Mouse (Mus musculus): Measurements from ENCODE around the gene Cacng2.
"Not testable (repeated sequence)": the region's sequence is repeated elsewhere in the genome, so short reads cannot be mapped to it uniquely, and the experiment has no call there.

Gene Cacng2

DNA sequence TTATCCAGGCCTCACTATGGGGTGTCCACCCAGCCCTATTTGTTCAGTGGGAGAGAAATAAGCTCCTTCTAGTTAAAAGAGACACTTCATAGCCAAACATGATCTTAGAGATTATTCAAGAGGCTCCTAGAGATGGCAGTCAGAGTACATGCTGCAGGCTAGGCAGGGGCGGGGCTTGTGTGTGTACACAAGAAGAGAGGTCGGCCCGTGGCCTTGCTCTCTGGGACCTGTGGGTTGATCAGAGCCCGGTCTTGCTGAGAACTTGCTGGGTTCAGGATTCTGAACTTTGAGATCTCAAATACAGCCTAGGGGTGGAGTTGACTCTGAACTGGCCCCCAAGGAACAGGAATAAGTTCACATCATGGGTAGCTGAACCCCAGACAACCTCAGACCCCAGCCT is 95.6 kb downstream of the Cacng2 start:
- DNase-seq (ENCODE audit: low read depth in 1 of 2, low spot score in 2 of 2), result no peak

DNA sequence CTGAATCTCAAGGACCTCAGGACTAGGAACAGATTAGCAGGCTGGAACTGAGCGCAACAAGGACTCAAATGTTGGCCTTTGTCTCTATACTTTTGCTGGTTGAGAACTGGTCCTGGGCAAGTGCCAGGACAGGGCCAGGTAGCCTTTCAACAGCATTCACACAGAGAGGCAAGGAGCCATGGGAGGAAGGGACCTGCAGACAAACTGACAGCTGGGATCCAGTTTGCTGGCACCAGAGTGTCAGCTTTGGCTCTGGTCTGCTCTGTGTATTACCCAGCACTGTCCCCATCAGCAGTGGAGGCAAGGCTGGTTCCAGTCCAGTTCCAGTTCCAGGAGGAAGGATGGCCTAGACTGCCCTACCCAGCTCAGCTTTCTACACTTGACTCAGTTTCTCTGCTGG is 105.8 kb downstream of the Cacng2 start:
- no peak for DNase-seq (ENCODE audit: low read depth in 1 of 2, low spot score in 2 of 2)

- DNase-seq (ENCODE audit: low read depth in 1 of 2, low spot score in 2 of 2), result not testable (repeated sequence)
Observed at GRCm38 (mm10) chr15:78008206-78008605, 111.6 kb downstream of the Cacng2 start.

- DNase-seq (ENCODE audit: low read depth in 1 of 2, low spot score in 2 of 2), result no peak
Observed at GRCm38 (mm10) chr15:78003929-78004328, 115.9 kb downstream of the Cacng2 start.

DNA sequence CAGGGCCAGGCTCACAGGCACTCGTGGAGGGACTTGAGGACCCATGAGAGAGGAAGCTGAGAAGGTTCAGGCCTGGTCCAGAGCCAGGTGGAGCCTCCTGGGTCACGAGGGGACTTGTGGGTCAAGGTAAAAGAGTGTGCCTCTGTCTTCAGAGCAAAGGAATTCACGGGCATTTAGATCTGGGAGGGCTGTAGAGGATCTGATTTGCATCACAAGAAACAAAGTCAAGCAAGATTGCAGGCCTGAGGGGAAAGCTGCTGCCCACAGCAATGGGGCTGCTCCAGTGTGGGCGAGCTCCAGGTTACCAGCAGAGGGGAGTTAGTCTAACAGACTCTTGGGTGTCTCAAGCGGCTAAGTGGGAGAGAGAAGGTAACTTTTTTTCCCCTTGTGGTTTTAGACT is 118.4 kb downstream of the Cacng2 start:
- no peak for DNase-seq (ENCODE audit: low read depth in 1 of 2, low spot score in 2 of 2)

GRCm38 (mm10) chr15:77988541-77988940 is 131.3 kb downstream of the Cacng2 start:
- DNase-seq (ENCODE audit: low read depth in 1 of 2, low spot score in 2 of 2), result no peak

GRCm38 (mm10) chr15:77983391-77983790 is 136.4 kb downstream of the Cacng2 start:
- no peak for DNase-seq (ENCODE audit: low read depth in 1 of 2, low spot score in 2 of 2)

DNA sequence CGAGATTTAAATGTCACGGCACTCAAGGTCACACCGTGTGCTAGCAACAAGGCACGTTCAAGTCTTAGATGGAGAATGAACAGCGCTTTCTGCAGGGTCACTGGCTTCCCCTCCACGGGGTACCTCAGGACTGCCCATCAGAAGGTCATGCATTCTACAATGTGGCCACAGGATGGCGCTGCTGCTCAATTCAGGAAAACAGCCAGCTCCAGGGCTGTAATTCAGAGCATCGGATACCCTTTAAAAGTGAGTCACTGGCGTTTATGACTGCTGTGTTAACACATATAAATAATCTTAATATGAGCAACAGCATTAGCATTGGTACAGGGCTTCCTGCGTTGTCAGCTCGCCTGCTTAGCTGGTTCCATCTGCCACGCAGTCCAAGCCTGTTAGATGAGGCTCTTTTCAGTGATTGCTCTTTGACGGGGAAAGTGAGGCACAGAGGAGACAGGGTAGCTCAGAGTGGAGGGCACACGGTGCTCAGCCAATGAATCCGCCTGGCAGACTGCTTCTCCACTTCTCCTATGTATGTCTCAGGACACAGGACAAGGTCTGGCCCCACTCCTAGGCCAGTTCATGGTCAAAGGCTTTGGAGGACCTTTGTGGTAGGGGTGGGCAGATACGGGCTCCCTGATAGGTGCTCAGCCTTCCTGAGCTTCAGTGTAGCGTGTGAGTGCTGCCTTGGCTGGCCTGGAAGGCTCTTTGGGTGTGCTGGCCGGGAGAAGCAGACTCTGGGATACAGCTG is 137.5 kb downstream of the Cacng2 start:
- peak in 1 of 2 experiments; percentile 31 for DNase-seq (ENCODE audit: low read depth in 1 of 2, low spot score in 2 of 2)

- DNase-seq (ENCODE audit: low read depth in 1 of 2, low spot score in 2 of 2), result no peak
Observed at GRCm38 (mm10) chr15:77981181-77981680, 138.6 kb downstream of the Cacng2 start.

DNA sequence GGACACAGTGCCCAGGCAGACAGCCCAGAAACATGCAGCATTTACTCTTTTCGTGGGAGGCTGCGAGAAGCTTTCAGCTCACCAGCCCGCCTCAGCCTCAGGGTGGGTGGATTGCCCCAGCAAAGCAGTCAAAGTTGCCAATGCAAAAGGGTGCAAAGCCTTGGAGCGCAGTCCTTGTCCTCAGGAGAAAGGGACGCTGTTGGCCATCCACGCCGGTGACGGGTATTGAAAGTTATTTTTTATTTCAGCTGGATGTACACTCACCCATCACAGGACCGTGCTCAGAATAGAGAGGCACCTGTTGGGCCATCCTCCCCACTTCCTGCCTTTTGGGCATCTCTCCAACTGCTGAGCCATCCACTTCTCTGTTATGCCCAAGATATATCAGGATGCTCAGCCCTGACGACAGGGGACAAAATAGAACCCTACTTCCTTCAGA is 140.4 kb downstream of the Cacng2 start:
- no peak for DNase-seq (ENCODE audit: low read depth in 1 of 2, low spot score in 2 of 2)

GRCm38 (mm10) chr15:77977663-77978062 is 142.2 kb downstream of the Cacng2 start:
- DNase-seq (ENCODE audit: low read depth in 1 of 2, low spot score in 2 of 2), result no peak

GRCm38 (mm10) chr15:77974165-77974841 is 145.5 kb downstream of the Cacng2 start:
- no peak for DNase-seq (ENCODE audit: low read depth in 1 of 2, low spot score in 2 of 2)

- DNase-seq (ENCODE audit: low read depth in 1 of 2, low spot score in 2 of 2), result peak; percentile 88 to 96
Observed at GRCm38 (mm10) chr15:77970470-77971292, 149.1 kb downstream of the Cacng2 start, which contains the start of gene Eif3d. Eif3d (minus strand) TSS chr15:77970813.

- DNase-seq (ENCODE audit: low read depth in 1 of 2, low spot score in 2 of 2), result no peak
Observed at GRCm38 (mm10) chr15:77969940-77970469, 149.8 kb downstream of the Cacng2 start.

DNA sequence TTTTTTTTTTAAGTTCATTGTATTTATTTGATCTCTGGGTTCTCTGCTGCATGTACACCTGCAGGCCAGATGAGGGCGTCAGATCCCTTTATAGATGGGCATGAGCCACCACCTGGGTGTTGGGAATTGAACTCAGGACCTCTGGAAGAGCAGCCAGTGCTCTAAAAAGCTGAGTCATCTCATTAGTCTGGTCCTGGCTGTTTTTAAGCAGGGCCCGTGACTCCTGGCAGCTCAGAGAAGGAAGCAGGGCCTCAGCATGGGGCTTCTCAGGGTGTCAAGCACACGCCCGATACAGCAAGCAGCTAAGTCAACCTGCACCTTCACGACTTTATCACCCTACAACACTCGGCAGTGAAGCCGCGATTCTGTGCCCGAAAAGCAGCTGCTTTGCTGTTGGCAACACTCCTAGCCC is 154.7 kb downstream of the Cacng2 start:
- DNase-seq (ENCODE audit: low read depth in 1 of 2, low spot score in 2 of 2), result no peak

- DNase-seq (ENCODE audit: low read depth in 1 of 2, low spot score in 2 of 2), result no peak
Observed at GRCm38 (mm10) chr15:77962447-77962846, 157.4 kb downstream of the Cacng2 start.

GRCm38 (mm10) chr15:77960693-77961092 is 159.1 kb downstream of the Cacng2 start:
- DNase-seq (ENCODE audit: low read depth in 1 of 2, low spot score in 2 of 2), result no peak

GRCm38 (mm10) chr15:77958071-77958470 is 161.8 kb downstream of the Cacng2 start:
- no peak for DNase-seq (ENCODE audit: low read depth in 1 of 2, low spot score in 2 of 2)

DNA sequence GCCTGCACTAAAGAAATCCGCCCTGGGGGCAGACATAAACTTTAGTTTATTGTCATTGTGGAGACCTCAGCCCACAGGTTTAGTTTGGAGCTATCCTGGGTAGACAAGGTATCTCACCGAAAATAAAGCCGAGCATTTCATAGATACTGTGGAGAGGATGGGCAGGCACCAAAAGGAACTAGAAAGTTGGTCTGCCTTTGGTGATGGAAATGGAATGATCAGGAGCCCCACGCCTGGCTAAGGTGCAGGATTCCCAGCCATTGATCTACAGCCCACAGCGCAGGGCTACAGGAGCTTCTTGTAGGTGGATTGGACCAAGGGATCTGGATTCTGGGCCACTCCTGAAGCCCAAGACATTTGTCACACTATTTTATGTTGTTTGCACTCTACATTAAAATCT is 162.2 kb downstream of the Cacng2 start:
- DNase-seq (ENCODE audit: low read depth in 1 of 2, low spot score in 2 of 2), result no peak

DNA sequence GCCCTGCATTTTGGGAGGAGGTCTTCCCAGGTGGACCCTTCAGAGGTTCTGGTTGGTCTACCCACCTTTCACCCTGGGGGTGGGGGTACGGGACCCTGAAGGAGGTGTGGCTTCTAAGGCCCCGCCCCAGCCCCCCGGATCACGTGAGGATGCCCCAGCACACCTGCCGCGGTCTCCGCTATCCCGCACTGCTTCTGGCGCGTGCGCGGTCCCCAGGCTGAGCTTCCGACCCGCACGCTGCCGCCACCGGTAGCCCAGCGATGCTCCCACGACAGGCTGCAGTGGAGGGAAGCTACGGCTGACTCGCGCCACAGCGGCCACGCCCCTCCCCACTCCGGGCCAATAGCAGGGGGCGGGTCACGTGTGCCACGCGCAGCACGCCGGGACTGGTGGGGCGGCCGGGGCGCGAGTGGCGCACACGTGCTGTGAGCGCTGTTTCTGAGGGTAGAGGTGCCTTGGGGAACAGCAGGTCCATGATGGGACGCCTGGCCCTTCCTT is 163.4 kb downstream of the Cacng2 start, which contains the start of gene Foxred2:
Gene Foxred2, minus strand, starts transcription at position 319 of the 498 bp plus-strand sequence.
- peak; percentile 63 to 84 for DNase-seq (ENCODE audit: low read depth in 1 of 2, low spot score in 2 of 2)

All from monocyte, adult 2 months (primary cell).